Mouse (Mus musculus) T-helper 1 cell (primary cell): ENCODE results near the gene Cdca4.

Source experiments
- in situ Hi-C: fragments of 300-600 bp; cut with MboI, MseI; formaldehyde crosslinking; loops from one replicate; pipeline ENCODE4 v1.15.1; 2025; ENCODE audit warnings: high pct_unique_total_duplicates

Cdca4 gene

GRCm38 (mm10) chr12:112829244-112829864, at the start of gene Cdca4:
TSS of gene Cdca4 (minus strand) at chr12:112829423.
- in situ Hi-C loops, result no loop called here

DNA sequence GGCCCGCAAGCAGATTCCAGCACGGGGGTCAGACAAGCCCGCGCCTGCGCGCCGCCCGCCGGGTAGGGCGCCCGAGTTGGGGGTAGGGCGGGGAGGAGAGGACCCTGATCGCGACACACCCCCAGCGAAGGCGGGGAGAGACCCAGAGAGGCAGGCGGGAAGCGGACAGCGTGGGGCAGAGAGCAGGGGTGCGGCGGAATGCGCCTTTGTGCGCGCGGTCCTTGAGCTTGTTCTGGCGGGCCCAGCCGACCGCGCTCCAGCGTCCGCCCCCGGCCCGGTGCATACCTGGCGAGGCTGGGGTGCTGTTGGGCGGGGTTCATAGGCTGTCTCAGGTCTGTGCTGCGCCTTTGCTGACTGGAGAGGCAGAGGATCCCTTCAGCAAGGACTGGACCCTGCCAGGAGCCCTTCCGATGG, 48.4 kb upstream of the Cdca4 start:
- in situ Hi-C loops, result no loop called here

- in situ Hi-C loops, result no loop called here
These were observed 47.9 kb upstream of the Cdca4 start for GRCm38 (mm10) chr12:112877073-112877576.

- in situ Hi-C loops, result no loop called here
These were observed 47.3 kb upstream of the Cdca4 start for GRCm38 (mm10) chr12:112876332-112877072.

DNA sequence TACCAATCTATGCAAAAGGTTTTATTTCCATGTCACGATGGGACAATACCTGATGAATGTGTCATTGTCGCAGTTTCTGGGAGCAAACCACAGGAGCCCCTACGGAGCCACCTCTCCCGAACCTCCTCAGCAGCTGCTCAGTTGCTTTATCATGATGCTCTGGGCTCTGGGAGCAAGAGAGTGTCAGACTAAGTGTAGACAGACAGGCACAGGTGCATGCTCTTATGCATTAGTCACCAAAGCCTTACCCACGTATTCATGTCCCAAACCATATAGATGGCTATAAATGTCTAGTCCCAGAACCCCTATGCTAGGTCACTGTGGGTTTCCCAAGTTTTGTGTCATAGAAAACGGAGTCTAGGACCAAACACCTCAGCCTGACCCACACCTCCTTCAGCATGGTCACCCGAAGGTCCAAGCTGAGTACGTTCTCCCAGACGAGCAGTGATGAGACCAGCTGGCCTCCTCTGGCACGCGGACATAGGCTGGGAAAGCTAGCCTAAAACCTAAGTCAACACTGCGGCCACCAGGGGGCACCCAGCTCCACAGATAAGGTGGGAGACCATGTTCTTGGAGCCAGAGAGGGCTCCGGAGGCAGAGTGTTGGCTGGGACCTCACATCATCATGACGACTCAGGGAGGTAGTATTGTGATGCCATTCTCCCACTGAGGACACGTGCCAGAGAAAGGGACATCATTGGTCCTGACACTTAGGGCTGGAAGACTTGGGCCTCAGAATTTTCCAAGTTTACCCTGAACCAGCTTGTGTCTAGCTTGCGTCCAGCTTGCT, 46.2 kb upstream of the Cdca4 start:
- in situ Hi-C loops, result no loop called here

- in situ Hi-C loops, result loop anchor here (5.0 kb wide), 1 partner anchor 73 kb away; no protein-coding TSS in a partner anchor
These were observed 45.0 kb upstream of the Cdca4 start for GRCm38 (mm10) chr12:112874199-112874598.

- in situ Hi-C loops, result loop anchor here (5.0 kb wide), 1 partner anchor 74 kb away; no protein-coding TSS in a partner anchor
These were observed 44.4 kb upstream of the Cdca4 start for GRCm38 (mm10) chr12:112873452-112874190.

DNA sequence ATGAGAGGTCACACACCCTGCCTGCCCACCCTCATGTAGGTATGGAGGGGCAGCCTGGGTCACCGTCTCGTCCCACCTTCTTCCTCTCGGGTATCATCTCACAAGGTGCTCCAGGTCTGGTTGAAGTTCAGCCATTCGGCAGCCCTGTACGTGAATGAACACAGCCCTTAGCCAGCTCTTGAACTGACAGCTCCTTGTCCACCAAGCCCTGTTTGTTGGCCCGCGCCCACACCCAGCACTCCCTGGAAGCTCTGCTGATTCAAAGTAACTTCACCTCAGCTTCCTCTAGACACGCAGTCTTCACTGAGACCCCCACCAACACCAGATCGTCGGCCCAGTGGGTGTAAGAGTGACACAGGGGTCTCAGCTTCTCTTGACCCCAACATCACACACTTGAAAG, 43.8 kb upstream of the Cdca4 start:
- in situ Hi-C loops, result loop anchor here (5.0 kb wide), 1 partner anchor 74 kb away; no protein-coding TSS in a partner anchor

DNA sequence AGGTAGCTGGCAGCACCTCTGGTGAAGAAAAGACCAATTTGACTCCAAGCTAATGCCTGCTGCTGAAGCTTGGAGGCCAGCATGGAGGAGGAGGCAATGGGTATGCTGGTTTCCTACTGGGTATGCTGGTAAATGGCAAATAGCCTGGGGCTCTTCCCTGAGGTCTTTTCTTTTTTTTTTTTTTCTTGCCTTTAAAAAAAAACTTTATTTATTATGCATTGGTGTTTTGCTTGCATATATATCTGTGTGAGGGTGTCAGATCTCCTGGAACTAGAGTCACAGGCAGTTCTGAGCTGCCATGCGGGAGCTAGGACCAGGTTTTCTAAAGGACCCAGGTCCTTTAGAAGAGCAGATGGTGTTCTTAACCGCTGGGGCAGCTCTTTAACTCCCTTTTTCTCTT, 42.0 kb upstream of the Cdca4 start:
- in situ Hi-C loops, result loop anchor here (5.0 kb wide), 1 partner anchor 76 kb away; no protein-coding TSS in a partner anchor

DNA sequence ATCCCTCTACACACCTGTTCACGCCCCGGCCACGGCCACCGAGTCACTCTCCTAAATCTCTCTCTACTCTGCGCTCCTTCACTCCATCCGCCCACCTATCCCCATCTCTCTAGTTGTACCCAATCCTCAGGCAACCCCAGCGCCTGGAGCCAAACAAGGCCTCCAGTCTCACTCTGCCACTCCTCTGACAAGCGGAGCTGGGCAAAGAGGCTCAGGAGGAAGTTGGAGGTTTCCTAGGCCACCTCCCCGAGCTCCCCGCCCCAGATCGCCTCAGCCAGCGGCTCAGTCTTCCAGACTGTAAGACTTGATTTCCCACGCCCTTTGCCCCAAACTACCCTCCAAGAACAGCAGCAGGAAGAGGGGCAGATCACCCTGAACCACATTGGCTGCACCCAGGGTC, 41.6 kb upstream of the Cdca4 start:
- in situ Hi-C loops, result loop anchor here (5.0 kb wide), 1 partner anchor 77 kb away; no protein-coding TSS in a partner anchor

- in situ Hi-C loops, result loop anchor here (5.0 kb wide), 1 partner anchor 78 kb away; no protein-coding TSS in a partner anchor
These were observed 40.6 kb upstream of the Cdca4 start for GRCm38 (mm10) chr12:112869783-112870204.

DNA sequence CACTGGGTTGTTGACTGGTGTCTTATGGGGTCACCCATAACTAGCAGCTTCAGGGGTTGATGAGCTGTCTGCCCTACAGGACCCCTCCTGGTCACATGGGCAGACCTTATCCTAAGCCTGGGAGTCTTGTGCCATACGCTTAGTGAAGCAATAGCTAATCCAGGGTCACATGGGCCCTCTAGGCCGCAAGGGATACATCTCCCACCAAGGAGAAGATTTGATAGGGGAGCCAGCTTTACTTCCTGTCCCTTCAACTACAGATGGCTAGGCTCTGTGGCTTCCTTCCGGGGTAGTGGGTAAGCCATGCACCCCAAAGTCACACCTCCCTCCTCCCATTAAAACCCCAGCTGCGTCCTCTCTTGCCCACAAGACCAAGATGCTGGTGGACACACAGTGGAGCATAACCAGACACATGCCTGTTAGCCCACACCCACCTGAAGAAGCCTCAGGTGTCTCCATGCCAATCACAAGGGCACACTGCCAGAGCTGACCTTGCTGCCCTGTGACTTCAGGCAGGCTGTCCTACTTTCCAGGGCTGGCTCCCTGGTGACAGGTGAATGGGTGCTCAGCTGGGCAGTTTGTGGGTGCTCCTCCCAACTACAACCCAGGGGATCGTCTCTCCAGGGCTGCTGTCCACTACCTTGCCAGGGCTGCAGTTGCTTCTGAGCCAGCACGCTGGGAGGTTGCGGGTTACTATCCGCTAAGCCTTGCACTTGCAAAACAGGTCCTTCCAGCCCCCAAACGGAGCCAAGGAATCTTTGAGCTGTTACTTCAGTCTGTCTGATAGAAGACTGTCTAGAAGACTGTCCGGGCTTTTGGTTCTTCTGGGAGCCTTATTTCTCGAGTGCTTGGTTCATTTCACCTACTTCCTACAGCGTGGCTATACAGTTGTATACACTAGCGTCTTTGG, 39.2 kb upstream of the Cdca4 start, which contains the start of gene Gpr132:
Gene Gpr132, minus strand, starts transcription at position 51 of the 910 bp plus-strand sequence.
- in situ Hi-C loops, result no loop called here

- in situ Hi-C loops, result no loop called here
These were observed 38.0 kb upstream of the Cdca4 start for GRCm38 (mm10) chr12:112867106-112867674.

DNA sequence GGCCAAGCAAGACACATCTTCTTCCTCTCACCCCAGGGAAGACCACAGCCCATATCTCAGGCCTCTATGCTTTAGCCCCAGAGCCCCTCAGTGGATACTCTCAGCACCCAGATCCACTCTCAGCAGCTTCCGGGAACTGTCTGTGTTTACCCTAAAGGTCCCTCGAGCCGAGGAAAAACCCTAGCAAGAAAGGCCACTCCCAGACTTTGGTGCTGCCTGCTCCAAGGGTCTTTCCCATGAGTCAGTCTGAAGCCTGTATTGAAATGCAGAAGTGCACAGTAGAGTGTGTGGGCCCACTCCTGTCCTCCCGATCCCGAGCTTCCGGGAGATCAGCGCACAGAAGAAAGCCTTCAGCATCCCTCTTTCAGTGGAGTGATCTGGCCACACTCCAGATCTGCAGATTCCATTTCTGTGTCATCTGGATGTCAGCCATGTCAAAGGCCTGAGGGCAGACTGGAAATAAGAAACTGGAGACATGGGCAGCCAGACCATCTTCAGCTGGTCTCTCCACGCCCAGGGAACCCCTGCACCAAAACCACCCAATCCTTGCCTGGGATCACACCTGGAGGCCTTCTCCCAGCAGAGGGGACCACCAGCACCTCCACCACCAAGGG, 37.4 kb upstream of the Cdca4 start:
- in situ Hi-C loops, result no loop called here

DNA sequence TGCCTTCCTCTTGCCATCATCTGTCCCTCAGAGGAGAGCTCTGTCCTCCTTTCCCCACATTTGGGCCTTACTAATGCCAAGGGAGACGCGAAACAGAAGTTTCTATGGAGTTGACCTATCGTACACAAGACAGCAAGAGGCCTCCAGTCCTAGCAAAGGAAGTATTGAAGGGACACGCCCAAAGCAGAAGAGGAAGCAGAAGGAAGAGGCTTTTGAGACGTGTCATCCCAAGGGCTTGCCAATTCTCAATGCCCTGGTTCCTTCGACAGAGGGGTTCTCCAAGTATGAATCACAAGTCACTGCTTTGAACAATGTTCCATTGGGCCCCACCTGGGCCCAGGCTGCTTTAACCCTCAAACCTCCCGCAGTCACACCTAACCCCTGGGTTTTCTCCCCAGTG, 35.6 kb upstream of the Cdca4 start:
- in situ Hi-C loops, result no loop called here

GRCm38 (mm10) chr12:112861911-112862321, 32.7 kb upstream of the Cdca4 start:
- in situ Hi-C loops, result no loop called here

GRCm38 (mm10) chr12:112860765-112861164, 31.5 kb upstream of the Cdca4 start:
- in situ Hi-C loops, result no loop called here

GRCm38 (mm10) chr12:112859930-112860329, 30.7 kb upstream of the Cdca4 start:
- in situ Hi-C loops, result loop anchor here (5.0 kb wide), 1 partner anchor 63 kb away; no protein-coding TSS in a partner anchor
